Mouse (Mus musculus) liver, adult 10 weeks (tissue): ENCODE results near the gene Cib2. TPM values are rescaled to one million over a fixed set of nuclear protein-coding genes. Genes with fewer than 3 reads are reported as not detected.

ENCODE experiments used
- polyA plus RNA-seq: library from polyadenylated mRNA; stranded (reverse); fragments of 350-450 nt; fragmentation: Illumina TruSeq; extraction: RNeasy Lipid Tissue Mini Kit (QIAGEN cat#74804); gene quantifications from one replicate; pipeline ENCODE4 v1.2.3, GENCODE M21; 2014; ENCODE audit warnings: low read depth, low replicate concordance

Cib2 gene
- polyA plus RNA-seq: 1.8 TPM

GRCm38 (mm10) chr9:54559771-54560471 is at the start of gene Cib2:
TSS of gene Cib2 (minus strand) at chr9:54560218.

GRCm38 (mm10) chr9:54586199-54587061 is 26.4 kb upstream of the Cib2 start, which contains the start of gene Idh3a:
TSS of gene Idh3a (plus strand) at chr9:54586334.

DNA sequence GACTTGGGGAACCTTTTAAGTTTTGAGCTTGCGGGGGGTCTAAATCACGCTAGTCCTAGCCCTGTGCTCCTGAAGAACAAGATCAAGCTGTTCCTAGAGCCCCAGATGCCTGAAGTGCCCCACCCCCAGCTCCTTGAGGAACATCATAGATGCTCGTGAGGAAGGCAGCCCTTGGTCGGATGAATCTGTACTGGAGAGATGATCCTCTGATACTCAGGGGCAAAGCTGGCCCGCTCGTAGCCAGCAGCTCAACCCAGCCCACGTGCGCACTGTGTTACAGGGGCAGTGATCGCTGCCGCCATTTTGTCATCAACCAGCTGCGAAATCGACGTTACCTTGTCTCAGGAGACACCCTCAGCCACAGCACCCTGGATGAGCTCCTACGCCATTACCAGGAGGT is 21.3 kb downstream of the Cib2 start, which contains the start of gene Sh2d7:
Sh2d7 (plus strand) TSS at position 301 of the 400 bp plus-strand sequence.

GRCm38 (mm10) chr9:54501453-54502110 is 58.4 kb downstream of the Cib2 start, which contains the start of gene Dmxl2:
TSS of gene Dmxl2 (minus strand) at chr9:54501626.

Other genes starting within 250 kb of the Cib2 start
- 23.7 TPM for gene Dmxl2, start 58.6 kb downstream of the Cib2 start, polyA plus RNA-seq
- not detected for gene Sh2d7, start 21.2 kb downstream of the Cib2 start, polyA plus RNA-seq
- 83.3 TPM for gene Idh3a, start 26.1 kb upstream of the Cib2 start, polyA plus RNA-seq
- gene Acsbg1, start 101.7 kb upstream of the Cib2 start, polyA plus RNA-seq: not detected
- 3.3 TPM for gene Dnaja4, start 138.7 kb upstream of the Cib2 start, polyA plus RNA-seq
- 87.3 TPM for gene Wdr61, start 174.3 kb upstream of the Cib2 start, polyA plus RNA-seq
- not detected for gene Crabp1, start 204.5 kb upstream of the Cib2 start, polyA plus RNA-seq